Mouse (Mus musculus) neural tube, embryonic 14.5 days (tissue): ENCODE data around the gene Usp39. TPM values are rescaled to one million over a fixed set of nuclear protein-coding genes. Genes with fewer than 3 reads are reported as not detected.

Experiments used
- ATAC-seq: fragments of 200-750 bp; cut with Nextera tagmentation; 2 replicates; pipeline ENCODE4 v1.8.0; 2017; ENCODE audit warnings: low read depth, mild to moderate bottlenecking, moderate TSS enrichment, moderate library complexity
- H3K27ac ChIP-seq: fragments of 300-500 bp; sonication (generic); 2 replicates; pipeline ENCODE4 v1.5.1; 2014; ENCODE audit warnings: low read depth, mild to moderate bottlenecking, control low read depth, low read length, moderate library complexity, mixed read lengths
- H3K27me3 ChIP-seq: fragments of 300-500 bp; sonication (generic); 2 replicates; pipeline ENCODE4 v1.6.1; 2014; ENCODE audit warnings: low read length; ENCODE audit not compliant: control insufficient read depth, insufficient read depth
- H3K36me3 ChIP-seq: fragments of 300-500 bp; sonication (generic); 2 replicates; pipeline ENCODE4 v1.6.1; 2014; ENCODE audit warnings: low read length, mixed read lengths; ENCODE audit not compliant: control insufficient read depth, insufficient read depth
- H3K4me1 ChIP-seq: fragments of 300-500 bp; sonication (generic); 2 replicates; pipeline ENCODE4 v1.6.1; 2014; ENCODE audit warnings: low read length; ENCODE audit not compliant: control insufficient read depth, insufficient read depth
- H3K4me2 ChIP-seq: fragments of 300-500 bp; sonication (generic); 2 replicates; pipeline ENCODE4 v1.6.1; 2014; ENCODE audit warnings: mild to moderate bottlenecking, low read depth, low read length, control low read depth
- H3K4me3 ChIP-seq: fragments of 300-500 bp; sonication (generic); 2 replicates; pipeline ENCODE4 v1.5.1; 2014; ENCODE audit warnings: low read depth, low read length, control low read depth, mixed read lengths
- H3K9ac ChIP-seq: fragments of 300-500 bp; sonication (generic); replicated peaks from 2 replicates; pipeline ENCODE4 v1.6.1; 2014; ENCODE audit warnings: low read depth, mild to moderate bottlenecking, control low read depth, low read length, mixed read lengths
- H3K9me3 ChIP-seq: fragments of 300-500 bp; sonication (generic); 2 replicates; pipeline ENCODE4 v1.6.1; 2016; ENCODE audit warnings: low read length; ENCODE audit not compliant: control insufficient read depth
- WGBS: fragments of 180-500 bp; shearing (Covaris S2); extraction: QIAGEN DNeasy Blood & Tissue Kit; methylation state at CpG from one replicate; pipeline ENCODE4 v1.1.7; 2014; 5-methylcytosine and 5-hydroxymethylcytosine counted together
- polyA plus RNA-seq: library from polyadenylated mRNA; unstranded; fragments of >200 nt; fragmentation: Nextera tagmentation; extraction: Ambion mirVana; gene quantifications from 2 replicates; pipeline ENCODE4 v1.2.1, GENCODE M21; 2014

The Usp39 gene
- polyA plus RNA-seq: 45.3 and 55.3 TPM in 2 replicates

DNA sequence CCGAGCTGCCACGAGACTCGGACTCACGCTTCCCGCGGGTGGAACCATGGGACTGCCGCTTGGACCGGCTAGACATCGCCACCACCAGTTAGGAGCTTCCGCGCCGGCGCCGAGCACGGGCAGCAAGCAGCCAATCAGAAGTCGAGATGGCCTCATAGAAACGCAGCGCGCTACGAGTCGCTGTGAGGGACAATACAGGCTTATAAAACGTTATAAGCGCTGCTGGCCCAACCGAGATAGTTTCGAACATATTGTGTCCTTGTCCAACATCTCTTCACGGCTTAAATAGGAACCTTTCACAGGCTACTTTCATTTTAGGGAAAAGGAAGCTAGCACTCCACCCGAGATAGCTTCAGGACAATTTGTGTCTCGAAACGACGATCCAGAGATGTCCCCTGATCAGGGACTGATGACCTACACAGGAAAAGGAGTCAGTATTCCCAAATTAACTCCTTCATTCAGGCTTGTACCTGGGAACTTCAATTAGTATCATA is at the start of gene Usp39:
TSS of gene Usp39 (minus strand) at position 111 of the 494 bp plus-strand sequence.
- H3K9ac ChIP-seq: peak within 1 kb of the TSS; percentile 81
- peaks cover 19% of the 10 kb centered on the region for H3K4me1 ChIP-seq
- peak within 1 kb of the TSS; percentile 84 for H3K4me3 ChIP-seq
- under 1% methylated on average over 30 of the region's 30 CpGs for WGBS
- H3K4me2 ChIP-seq: peak within 1 kb of the TSS; percentile 92
- peaks cover 3% of the 10 kb centered on the region for H3K27me3 ChIP-seq
- peaks cover 4% of the 10 kb centered on the region; the same call in 1 of the 2 replicates for H3K36me3 ChIP-seq
- peak; percentile 85 for ATAC-seq
- H3K9me3 ChIP-seq: no peaks in the 10 kb centered on the region
- peak within 1 kb of the TSS; percentile 63 for H3K27ac ChIP-seq

DNA sequence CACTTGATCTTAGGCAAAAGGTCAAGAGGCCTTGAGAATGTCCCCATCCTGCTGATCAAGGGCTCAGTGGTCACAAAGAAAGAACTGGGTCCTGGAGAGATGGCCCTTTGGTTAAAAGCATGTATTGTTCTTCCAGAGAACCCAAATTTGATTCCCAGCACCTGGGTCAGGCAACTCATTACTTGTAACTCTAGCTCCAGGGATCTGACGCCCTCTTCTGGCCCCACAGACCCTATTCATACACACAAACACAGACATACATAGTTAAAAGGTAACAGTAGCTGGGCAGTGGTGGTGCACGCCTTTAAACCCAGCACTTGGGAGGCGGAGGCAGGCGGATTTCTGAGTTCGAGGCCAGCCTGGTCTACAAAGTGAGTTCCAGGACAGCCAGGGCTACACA is 47.4 kb upstream of the Usp39 start:
- Histone ChIP-seq H3K4me3 (no peak overlapping the region), H3K27me3 (peaks cover 3% of the 10 kb centered on the region; the same call in 1 of the 2 replicates), H3K36me3 (no peaks in the 10 kb centered on the region), H3K9ac (no peak overlapping the region), H3K9me3 (no peaks in the 10 kb centered on the region), H3K4me2 (no peak overlapping the region), H3K27ac (no peak overlapping the region), H3K4me1 (0 out of 2 replicates have a peak, but pooled peaks cover 3% of the 10 kb centered on the region)
- WGBS: 96% methylated on average over 5 of the region's 5 CpGs
- no peak for ATAC-seq

DNA sequence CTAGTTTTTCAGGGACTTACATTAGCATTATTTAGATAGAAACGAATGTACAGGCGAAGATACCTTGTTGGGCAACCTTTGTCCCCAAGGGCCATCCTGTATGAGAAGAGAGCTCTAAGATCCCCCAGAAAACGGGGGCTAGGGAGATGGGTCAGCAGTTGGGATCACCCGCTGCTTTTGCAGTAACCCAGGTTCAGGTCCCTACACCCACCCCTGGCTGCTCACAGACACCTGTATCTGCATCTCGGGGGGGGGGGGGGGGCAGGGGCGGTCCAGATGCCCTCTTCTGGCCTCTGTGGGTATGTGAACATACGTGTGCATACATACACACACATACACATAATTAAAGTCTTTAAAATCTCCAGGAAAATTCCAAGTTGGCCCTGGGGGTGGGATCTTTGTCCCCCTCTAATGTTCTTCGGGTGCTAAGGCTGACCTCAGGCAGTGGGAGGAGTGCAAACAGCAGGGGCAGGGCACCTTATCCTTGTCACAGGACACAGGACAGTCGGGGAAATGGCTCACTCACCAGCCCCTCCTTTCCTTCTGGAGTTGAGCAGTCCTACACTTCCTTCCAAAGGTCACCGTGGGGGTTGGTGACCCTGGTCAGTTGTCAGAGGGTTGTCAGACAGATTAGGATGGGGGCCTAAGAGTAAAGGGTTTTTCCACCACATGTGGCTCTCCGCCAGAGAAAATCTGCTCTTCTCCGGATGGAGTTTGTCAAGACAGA is 46.0 kb upstream of the Usp39 start:
- H3K4me3 ChIP-seq: no peak overlapping the region; the same call in 1 of the 2 replicates
- no peaks in the 10 kb centered on the region for H3K9me3 ChIP-seq
- H3K27me3 ChIP-seq: peaks cover 3% of the 10 kb centered on the region; the same call in 1 of the 2 replicates
- H3K9ac ChIP-seq: no peak overlapping the region
- no peak overlapping the region for H3K27ac ChIP-seq
- ATAC-seq: peak; percentile 31; the same call in 1 of the 2 replicates
- no peaks in the 10 kb centered on the region for H3K36me3 ChIP-seq
- peak overlapping the region; percentile 46; the same call in 1 of the 2 replicates for H3K4me2 ChIP-seq
- H3K4me1 ChIP-seq: 0 out of 2 replicates have a peak, but pooled peaks cover 3% of the 10 kb centered on the region
- WGBS: 25% methylated on average over 12 of the region's 12 CpGs

DNA sequence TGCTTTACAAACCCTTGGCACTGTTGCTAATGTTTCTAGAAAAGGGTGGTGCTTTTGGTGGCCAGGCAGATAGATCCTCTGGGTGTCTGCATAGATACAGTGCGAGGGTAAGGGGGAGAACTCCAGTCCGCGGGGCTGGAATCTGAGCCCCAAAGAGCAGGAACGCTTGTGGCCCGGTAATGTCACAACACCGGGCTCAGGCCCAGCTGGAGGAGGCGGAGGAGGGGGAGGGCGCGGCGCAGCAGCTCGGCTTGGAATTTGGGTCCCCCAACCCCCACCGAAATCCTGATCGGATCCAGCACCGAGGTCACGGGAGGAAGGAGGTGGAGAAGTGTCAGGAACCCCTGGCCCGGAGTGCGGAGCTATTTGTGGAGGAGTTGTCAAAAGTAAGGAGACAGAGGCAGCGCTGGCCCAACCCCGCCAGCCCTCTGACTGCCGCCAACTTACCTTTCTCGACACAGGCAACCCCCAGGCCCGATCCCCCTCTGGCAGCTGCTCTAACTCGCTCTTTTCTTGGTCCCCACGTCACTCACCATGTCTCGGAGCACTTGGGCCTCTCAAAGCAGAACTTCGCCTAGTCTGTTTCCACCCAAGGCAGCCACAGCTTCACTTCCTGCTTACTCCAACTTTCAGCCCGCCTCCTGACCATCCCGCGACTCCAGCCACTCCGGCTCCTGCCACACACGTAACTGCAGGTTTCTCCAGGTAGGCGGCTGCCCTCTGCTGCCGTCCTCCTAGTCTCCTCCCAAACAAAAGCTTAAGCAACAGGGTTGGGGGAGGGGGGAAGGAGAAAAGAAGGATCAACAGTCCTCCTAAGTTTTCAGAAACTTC is 45.2 kb upstream of the Usp39 start, which contains the start of gene Vamp8:
TSS of gene Vamp8 (minus strand) at position 763 of the 831 bp plus-strand sequence.
- peak within 1 kb of the TSS; percentile 34; the same call in 1 of the 2 replicates for H3K9ac ChIP-seq
- H3K4me3 ChIP-seq: peak within 1 kb of the TSS; percentile 22
- peak; percentile 31; the same call in 1 of the 2 replicates for ATAC-seq
- H3K27ac ChIP-seq: 0 out of 2 replicates have a peak within 1 kb of the TSS, but pooled peaks have one; percentile 5
- WGBS: 4% methylated on average over 32 of the region's 33 CpGs
- H3K4me2 ChIP-seq: peak within 1 kb of the TSS; percentile 46
- H3K9me3 ChIP-seq: no peaks in the 10 kb centered on the region
- no peaks in the 10 kb centered on the region for H3K36me3 ChIP-seq
- peaks cover 3% of the 10 kb centered on the region; the same call in 1 of the 2 replicates for H3K27me3 ChIP-seq
- 0 out of 2 replicates have a peak, but pooled peaks cover 3% of the 10 kb centered on the region for H3K4me1 ChIP-seq

DNA sequence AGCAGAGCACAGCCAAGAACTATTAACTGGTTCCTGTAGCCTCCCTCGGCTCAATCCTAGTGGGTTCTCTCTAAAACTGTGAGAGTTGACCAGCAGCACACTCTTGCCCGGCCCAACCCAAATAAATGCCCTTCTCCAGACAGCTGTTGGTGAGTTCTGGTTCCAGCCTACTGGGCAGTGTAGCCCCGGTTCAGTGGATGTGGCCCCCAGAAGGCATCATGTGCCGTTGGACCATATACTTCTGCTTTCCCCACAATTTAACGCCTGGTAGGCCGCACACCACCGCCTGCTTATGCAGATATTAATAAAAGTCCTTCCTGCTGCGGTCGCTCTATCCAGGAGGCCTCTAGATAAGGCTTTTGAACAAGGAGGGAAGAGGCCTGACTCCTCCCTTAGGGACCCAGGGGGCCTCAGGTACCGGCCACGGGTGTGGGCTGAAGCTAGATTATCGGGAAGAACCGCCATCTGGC is 44.5 kb upstream of the Usp39 start:
- 0 out of 2 replicates have a peak overlapping the region, but pooled peaks have one; percentile 34 for H3K9ac ChIP-seq
- ATAC-seq: no peak
- 0 out of 2 replicates have a peak, but pooled peaks cover 3% of the 10 kb centered on the region for H3K4me1 ChIP-seq
- 0 out of 2 replicates have a peak overlapping the region, but pooled peaks have one; percentile 4 for H3K27ac ChIP-seq
- peak overlapping the region; percentile 46 for H3K4me2 ChIP-seq
- H3K36me3 ChIP-seq: no peaks in the 10 kb centered on the region
- peak overlapping the region; percentile 22 for H3K4me3 ChIP-seq
- H3K9me3 ChIP-seq: no peaks in the 10 kb centered on the region
- WGBS: 40% methylated on average over 13 of the region's 13 CpGs
- H3K27me3 ChIP-seq: peaks cover 3% of the 10 kb centered on the region; the same call in 1 of the 2 replicates

DNA sequence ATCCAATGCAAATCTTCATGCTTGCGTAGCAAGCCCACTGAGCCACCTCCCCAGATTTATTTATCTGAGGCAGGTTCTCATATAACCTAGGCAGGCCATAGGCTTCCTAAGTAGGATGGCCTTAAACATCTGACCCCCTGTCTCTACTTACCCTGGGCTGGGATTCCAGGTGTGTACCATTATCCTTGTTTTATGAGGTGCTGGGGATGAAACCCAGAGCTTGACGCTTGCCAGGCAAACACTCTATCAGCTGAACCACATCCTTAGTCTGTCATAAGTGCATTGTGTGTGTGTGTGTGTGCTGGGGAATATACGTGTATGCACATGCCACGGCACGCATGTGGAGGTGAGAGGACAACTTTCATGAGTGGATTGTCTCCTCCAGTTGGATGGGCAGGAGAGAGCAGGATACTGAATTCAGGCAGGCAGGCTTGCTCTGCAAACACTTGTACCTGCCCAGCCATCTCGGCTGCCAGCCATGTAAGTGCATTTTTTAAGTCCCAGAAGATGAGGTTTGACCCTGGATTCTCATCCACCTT is 43.9 kb upstream of the Usp39 start:
- Histone ChIP-seq H3K27ac (no peak overlapping the region), H3K4me3 (no peak overlapping the region), H3K9me3 (no peaks in the 10 kb centered on the region), H3K27me3 (peaks cover 3% of the 10 kb centered on the region; the same call in 1 of the 2 replicates), H3K4me1 (0 out of 2 replicates have a peak, but pooled peaks cover 3% of the 10 kb centered on the region), H3K9ac (no peak overlapping the region), H3K36me3 (no peaks in the 10 kb centered on the region), H3K4me2 (no peak overlapping the region)
- no peak for ATAC-seq
- 91% methylated on average over 6 of the region's 6 CpGs for WGBS

DNA sequence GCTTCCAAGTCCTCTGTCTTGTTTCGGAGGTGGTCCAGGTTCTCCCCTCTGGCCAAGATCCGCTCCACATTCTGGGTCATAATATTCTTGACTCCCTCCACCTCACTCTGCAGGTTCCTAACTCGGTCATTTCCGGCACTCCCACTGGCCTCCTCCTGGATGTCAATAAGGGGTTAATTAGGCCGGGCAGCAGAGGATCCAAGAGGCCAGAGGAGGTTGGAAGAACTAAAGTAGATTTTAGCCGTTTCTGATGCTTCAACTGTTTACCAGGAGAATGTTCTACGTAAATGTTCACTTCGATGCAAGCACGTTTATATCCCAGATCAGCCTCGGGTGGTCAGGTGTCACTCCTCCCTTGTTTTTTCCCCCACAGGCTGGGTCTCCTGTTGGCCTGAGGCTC is 43.3 kb upstream of the Usp39 start:
- Histone ChIP-seq H3K4me3 (no peak overlapping the region), H3K9me3 (no peaks in the 10 kb centered on the region), H3K9ac (no peak overlapping the region), H3K27ac (no peak overlapping the region), H3K27me3 (peaks cover 3% of the 10 kb centered on the region; the same call in 1 of the 2 replicates), H3K4me2 (no peak overlapping the region), H3K36me3 (no peaks in the 10 kb centered on the region), H3K4me1 (0 out of 2 replicates have a peak, but pooled peaks cover 3% of the 10 kb centered on the region)
- ATAC-seq: no peak
- WGBS: 77% methylated on average over 10 of the region's 10 CpGs

DNA sequence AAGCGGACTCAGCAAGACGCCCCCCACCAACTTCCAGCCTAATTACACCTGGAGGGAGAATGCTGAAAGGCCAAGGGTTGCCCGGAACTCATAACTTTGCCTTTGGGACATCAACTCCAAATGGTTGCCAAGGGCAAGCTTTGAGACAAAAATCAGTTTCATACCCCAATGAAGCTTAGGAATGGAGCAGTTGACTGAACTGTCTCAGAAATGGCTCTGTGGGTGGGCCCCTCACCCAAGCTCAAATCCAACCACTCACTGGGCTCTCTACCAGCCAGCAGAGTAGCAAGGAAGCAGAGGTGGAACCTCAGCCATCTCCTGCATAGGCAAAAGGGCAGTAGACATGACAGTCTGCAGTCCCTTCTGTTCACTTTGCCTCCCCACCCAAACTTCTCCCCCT is 42.8 kb upstream of the Usp39 start:
- no peaks in the 10 kb centered on the region for H3K36me3 ChIP-seq
- H3K9ac ChIP-seq: no peak overlapping the region
- H3K4me2 ChIP-seq: no peak overlapping the region
- 73% methylated on average over 3 of the region's 3 CpGs for WGBS
- no peaks in the 10 kb centered on the region for H3K9me3 ChIP-seq
- no peak overlapping the region for H3K27ac ChIP-seq
- 0 out of 2 replicates have a peak, but pooled peaks cover 3% of the 10 kb centered on the region for H3K4me1 ChIP-seq
- no peak overlapping the region for H3K4me3 ChIP-seq
- H3K27me3 ChIP-seq: peaks cover 3% of the 10 kb centered on the region; the same call in 1 of the 2 replicates
- ATAC-seq: no peak
